Mouse (Mus musculus): ENCODE data around the gene Gm10037. TPM values are rescaled to one million over a fixed set of nuclear protein-coding genes. Genes with fewer than 3 reads are reported as not detected.
"Not testable (repeated sequence)": the region's sequence is repeated elsewhere in the genome, so short reads cannot be mapped to it uniquely, and the experiment has no call there.

Gm10037 gene
- polyA plus RNA-seq, 1 experiment from 2014 or later: 5.5 TPM

DNA sequence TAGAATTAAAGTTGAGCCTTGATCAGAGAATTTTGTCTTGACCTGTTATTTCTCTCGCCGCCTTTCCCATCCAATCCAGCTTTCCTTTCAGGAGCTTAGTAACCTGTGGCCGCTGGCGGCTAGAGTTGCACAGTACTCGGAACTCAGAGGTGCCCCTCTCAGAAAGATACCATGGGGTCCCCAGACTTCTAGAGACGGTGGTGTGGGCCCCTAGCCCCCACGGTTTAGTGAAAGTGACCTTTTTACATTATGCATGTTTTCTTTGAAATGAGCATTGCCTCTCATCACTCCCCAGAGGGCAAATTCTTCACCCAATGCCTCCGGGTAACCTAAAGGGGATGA is 13.9 kb downstream of the Gm10037 start:
- Histone ChIP-seq H3K27me3 (replicated peaks) (no peaks in the 10 kb centered on the region), H3K9me3 (no peaks in the 10 kb centered on the region), H3K36me3 (replicated peaks) (no peaks in the 10 kb centered on the region), H3K4me2 (peak overlapping the region; percentile 60), H3K27ac (no peak overlapping the region), H3K4me3 (peak overlapping the region; percentile 43), H3K9ac (peak overlapping the region; percentile 52), H3K4me1 (peaks cover 11% of the 10 kb centered on the region)
- peak; percentile 80 for ATAC-seq (replicated peaks)
- WGBS: 15% methylated on average over 8 of the region's 8 CpGs

DNA sequence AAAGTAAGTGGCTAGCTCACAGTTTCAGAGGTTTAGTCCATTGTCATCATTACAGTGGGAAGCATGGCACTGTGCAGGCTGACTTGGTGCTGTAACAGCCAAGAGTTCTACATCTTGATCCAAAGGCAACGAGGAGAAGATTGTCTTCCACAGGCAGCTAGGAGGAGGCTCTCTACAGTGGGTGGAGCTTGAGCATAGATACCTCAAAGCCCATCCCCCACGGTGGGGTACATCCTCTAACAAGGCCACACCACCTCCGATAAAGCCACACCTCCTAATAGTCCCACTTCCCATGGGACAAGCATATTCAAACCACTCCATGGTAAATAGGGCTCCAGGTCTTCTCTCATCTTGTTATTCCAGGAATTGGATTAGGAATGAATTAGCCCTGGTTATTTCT is 19.5 kb downstream of the Gm10037 start:
- no peaks in the 10 kb centered on the region for H3K27me3 ChIP-seq (replicated peaks)
- no peaks in the 10 kb centered on the region for H3K9me3 ChIP-seq
- no peak overlapping the region for H3K4me3 ChIP-seq
- H3K27ac ChIP-seq: no peak overlapping the region
- H3K4me1 ChIP-seq: no peaks in the 10 kb centered on the region
- no peak for ATAC-seq (replicated peaks)
- no peak overlapping the region for H3K9ac ChIP-seq
- no peak overlapping the region for H3K4me2 ChIP-seq
- 84% methylated on average over 3 of the region's 3 CpGs for WGBS
- H3K36me3 ChIP-seq (replicated peaks): no peaks in the 10 kb centered on the region

DNA sequence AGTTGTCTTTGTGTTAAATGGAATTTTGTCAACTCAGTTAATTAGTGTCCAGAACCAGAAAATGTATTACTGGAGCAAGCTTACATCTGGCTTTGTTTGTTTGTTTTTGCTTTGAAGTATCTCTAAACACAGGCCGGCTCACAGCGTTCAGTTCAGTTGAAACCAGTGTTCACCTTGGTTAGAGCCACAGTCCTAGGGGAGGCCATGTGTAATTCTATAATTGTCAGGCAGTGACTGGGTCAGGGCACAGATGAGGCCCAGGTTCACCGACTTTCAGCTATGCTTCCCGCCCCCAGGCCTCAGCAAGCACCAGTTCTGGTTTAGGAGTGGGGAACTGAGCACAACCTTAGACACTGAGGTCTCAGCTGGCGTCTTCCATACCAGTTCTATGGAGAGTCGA is 22.2 kb downstream of the Gm10037 start:
- H3K4me2 ChIP-seq: no peak overlapping the region
- no peaks in the 10 kb centered on the region for H3K9me3 ChIP-seq
- no peak overlapping the region for H3K9ac ChIP-seq
- no peak overlapping the region for H3K27ac ChIP-seq
- no peak overlapping the region for H3K4me3 ChIP-seq
- H3K27me3 ChIP-seq (replicated peaks): no peaks in the 10 kb centered on the region
- no peaks in the 10 kb centered on the region for H3K4me1 ChIP-seq
- no peaks in the 10 kb centered on the region for H3K36me3 ChIP-seq (replicated peaks)
- ATAC-seq (replicated peaks): no peak
- 83% methylated on average over 6 of the region's 6 CpGs for WGBS

DNA sequence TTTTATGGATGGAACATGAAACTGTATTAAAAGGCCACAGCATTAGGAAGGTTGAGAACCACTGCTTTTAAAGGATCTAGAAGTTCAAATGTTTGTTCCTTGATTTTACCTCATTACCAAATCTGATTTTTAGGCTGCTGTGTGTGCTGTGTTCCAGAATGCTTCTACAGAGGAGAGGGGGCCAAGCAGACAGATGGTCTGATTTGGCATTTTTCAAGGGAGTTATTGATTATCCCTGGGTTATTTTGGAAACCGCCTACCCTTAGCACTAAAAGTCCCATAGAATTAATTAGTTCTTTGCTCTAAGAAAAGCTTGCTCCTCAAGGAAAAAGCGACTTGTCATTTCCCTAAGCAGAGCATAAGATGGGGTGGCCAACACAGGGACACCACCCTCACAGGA is 23.1 kb downstream of the Gm10037 start:
- Histone ChIP-seq H3K36me3 (replicated peaks) (no peaks in the 10 kb centered on the region), H3K4me3 (no peak overlapping the region), H3K27me3 (replicated peaks) (no peaks in the 10 kb centered on the region), H3K4me2 (no peak overlapping the region), H3K27ac (no peak overlapping the region), H3K9ac (no peak overlapping the region), H3K4me1 (no peaks in the 10 kb centered on the region), H3K9me3 (no peaks in the 10 kb centered on the region)
- WGBS: 90% methylated on average over 2 of the region's 2 CpGs
- ATAC-seq (replicated peaks): no peak

DNA sequence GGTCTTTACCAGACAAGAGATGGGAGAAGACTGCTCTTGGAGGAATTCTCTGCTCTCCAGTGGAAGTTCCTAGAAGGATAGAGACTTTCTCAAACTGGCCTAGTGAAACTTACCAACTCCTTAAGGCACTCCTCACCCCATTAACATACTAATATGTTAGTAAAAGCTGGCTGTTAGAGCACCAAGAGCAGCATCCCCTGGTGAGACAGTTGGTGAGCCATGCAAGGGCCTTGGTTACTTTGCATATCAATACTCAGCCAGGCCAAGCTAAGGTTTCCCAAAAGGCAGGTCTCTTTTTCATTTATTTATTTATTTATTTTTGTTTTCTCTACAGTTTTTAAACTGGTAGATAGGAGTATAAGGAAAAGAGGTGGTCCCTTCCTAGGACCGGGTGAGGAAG is 26.4 kb downstream of the Gm10037 start:
- H3K4me3 ChIP-seq: no peak overlapping the region
- H3K9me3 ChIP-seq: no peaks in the 10 kb centered on the region
- no peaks in the 10 kb centered on the region for H3K4me1 ChIP-seq
- no peaks in the 10 kb centered on the region for H3K36me3 ChIP-seq (replicated peaks)
- 29% methylated on average over 1 of the region's 1 CpGs for WGBS
- no peaks in the 10 kb centered on the region for H3K27me3 ChIP-seq (replicated peaks)
- no peak overlapping the region for H3K4me2 ChIP-seq
- no peak for ATAC-seq (replicated peaks)
- no peak overlapping the region for H3K9ac ChIP-seq
- H3K27ac ChIP-seq: no peak overlapping the region

DNA sequence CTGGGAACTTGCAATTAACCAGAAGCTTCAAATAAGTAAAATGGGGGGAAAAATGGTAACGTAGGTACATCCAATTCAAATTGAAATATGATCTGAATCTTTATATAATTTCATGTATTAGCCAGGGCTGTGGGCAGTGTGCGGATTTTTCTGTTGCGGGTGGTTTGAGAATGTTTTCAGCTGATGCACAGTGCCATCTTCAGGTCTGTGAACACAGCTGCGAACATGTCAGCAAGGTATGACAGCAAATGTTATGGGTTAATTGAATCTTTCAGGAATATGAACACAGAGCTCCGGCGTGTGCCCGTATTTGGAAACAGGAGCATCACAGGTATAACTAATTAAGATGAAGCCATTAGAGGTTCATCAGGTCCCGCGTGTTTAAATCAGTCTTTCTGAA is 31.6 kb downstream of the Gm10037 start:
- Histone ChIP-seq H3K9me3 (no peaks in the 10 kb centered on the region), H3K4me3 (no peak overlapping the region), H3K9ac (no peak overlapping the region), H3K4me2 (no peak overlapping the region), H3K27me3 (replicated peaks) (no peaks in the 10 kb centered on the region), H3K36me3 (replicated peaks) (no peaks in the 10 kb centered on the region), H3K27ac (no peak overlapping the region), H3K4me1 (no peaks in the 10 kb centered on the region)
- ATAC-seq (replicated peaks): no peak
- 85% methylated on average over 9 of the region's 9 CpGs for WGBS

DNA sequence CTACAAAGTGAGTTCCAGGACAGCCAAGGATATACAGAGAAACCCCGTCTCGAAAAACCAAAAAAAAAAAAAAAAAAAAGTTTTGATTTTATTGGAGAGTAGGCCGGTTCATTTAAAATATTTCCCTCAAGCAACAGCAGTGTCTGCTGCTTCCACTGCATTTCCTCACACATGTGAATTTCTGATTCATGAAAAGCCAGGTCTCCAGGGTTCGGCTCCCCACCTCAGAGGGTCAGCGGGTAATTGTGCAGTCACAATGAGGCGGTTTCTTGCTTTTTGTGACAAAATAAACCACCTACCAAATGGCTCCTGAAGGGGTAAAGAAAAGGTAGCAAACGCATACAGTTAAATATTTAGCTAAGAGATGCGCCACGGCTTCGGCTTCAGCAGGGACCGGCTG is 32.1 kb downstream of the Gm10037 start, which contains the start of gene BC048507:
Gene BC048507, plus strand, starts transcription at position 301 of the 400 bp plus-strand sequence.
- Histone ChIP-seq H3K9me3 (no peaks in the 10 kb centered on the region), H3K36me3 (replicated peaks) (no peaks in the 10 kb centered on the region), H3K4me2 (no peak within 1 kb of the TSS), H3K27ac (no peak within 1 kb of the TSS), H3K4me3 (no peak within 1 kb of the TSS), H3K9ac (no peak within 1 kb of the TSS), H3K27me3 (replicated peaks) (no peaks in the 10 kb centered on the region), H3K4me1 (no peaks in the 10 kb centered on the region)
- whole genome bisulfite sequencing: 87% methylated on average over 11 of the region's 11 CpGs
- ATAC-seq (replicated peaks): no peak

DNA sequence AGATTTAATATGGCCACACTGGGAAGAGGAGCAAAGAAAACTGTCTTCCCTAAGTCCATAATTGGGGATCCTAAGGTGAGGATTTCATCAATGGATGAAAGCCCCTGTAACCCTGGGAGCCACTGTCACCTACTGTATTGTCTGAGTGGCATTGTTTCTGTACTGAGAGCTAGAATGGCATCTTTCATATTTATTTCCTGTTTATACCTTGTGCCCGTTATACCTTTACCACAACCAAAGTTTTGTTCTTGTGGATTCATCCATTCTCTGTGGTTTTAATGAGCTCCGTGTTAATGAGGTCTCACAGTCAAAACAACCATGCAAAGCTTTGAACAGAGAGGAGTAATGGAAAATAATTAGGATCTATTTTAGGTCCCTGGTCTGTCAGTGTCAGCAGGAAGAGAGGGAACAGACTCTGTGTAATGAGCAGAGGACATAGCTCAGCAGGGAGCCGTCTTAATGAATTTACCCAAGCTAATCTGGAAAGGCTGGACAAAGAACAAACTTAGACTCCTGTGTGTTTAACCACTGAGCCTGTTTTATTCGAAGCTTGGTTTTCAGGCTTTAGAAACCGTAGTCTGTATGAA is 34.0 kb downstream of the Gm10037 start:
- Histone ChIP-seq H3K9me3 (no peaks in the 10 kb centered on the region), H3K36me3 (replicated peaks) (no peaks in the 10 kb centered on the region), H3K4me3 (no peak overlapping the region), H3K4me1 (no peaks in the 10 kb centered on the region), H3K4me2 (no peak overlapping the region), H3K9ac (no peak overlapping the region), H3K27ac (no peak overlapping the region), H3K27me3 (replicated peaks) (no peaks in the 10 kb centered on the region)
- no peak for ATAC-seq (replicated peaks)
- 36% methylated on average over 5 of the region's 5 CpGs for WGBS

DNA sequence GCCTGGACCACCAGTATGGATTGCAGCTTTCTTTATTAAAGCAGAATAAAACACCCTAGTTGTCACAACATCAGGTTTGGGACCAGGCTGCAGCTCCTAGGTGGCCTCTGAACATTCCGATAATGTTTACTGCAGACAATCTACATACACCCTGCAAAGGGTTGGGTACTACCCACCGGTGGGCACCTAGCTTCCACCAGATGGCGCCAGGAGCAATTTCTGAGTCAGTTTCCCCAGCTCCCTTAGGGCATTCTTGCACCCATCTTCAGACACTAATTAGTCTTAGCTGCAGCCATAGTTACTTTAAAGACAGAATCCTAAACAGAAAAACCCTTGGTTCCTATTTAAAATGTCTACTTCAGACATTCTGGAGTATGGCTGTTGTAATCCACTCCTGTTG is 37.0 kb downstream of the Gm10037 start:
- H3K4me2 ChIP-seq: no peak overlapping the region
- 28% methylated on average over 3 of the region's 3 CpGs for WGBS
- H3K36me3 ChIP-seq (replicated peaks): no peaks in the 10 kb centered on the region
- ATAC-seq (replicated peaks): no peak
- H3K27ac ChIP-seq: no peak overlapping the region
- no peak overlapping the region for H3K9ac ChIP-seq
- no peaks in the 10 kb centered on the region for H3K4me1 ChIP-seq
- H3K9me3 ChIP-seq: no peaks in the 10 kb centered on the region
- no peak overlapping the region for H3K4me3 ChIP-seq
- H3K27me3 ChIP-seq (replicated peaks): no peaks in the 10 kb centered on the region

DNA sequence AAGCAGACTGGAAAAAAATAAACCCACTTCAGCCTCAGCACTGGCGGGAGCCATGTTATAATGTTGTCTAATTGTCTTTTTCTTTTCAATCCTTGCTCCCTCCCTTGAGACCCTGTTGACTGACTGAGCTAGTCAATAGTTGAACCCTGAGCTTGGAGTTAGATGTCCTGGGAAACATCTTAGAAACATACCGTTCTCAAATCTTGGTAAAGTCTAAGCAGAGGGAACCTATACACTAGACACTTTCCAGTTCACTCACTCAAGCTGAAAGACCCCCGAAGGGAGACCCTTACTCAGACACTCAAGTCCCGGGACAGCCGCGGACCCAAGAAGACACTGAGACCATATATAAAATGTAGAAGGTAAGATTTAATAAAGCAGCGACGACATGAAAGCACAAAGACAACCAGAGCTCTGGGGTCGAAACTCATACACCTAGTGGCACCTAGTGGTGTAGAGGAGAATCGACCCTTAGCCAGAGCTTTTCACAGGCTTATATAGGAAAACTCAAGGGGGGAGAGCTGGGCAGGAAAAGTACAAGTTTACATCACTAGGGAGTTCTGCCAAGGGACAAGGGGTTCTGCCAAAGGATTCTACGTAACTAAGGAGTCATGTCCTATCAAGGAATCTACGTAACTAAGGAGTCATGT is 45.3 kb downstream of the Gm10037 start:
- ATAC-seq (replicated peaks); H3K27ac ChIP-seq; H3K36me3 ChIP-seq (replicated peaks); H3K4me3 ChIP-seq; H3K27me3 ChIP-seq (replicated peaks); H3K9me3 ChIP-seq; H3K9ac ChIP-seq; H3K4me1 ChIP-seq: not testable (repeated sequence)
- 51% methylated on average over 7 of the region's 12 CpGs for WGBS
- H3K4me2 ChIP-seq: 0 out of 2 replicates have a peak overlapping the region, but pooled peaks have one; percentile 3

DNA sequence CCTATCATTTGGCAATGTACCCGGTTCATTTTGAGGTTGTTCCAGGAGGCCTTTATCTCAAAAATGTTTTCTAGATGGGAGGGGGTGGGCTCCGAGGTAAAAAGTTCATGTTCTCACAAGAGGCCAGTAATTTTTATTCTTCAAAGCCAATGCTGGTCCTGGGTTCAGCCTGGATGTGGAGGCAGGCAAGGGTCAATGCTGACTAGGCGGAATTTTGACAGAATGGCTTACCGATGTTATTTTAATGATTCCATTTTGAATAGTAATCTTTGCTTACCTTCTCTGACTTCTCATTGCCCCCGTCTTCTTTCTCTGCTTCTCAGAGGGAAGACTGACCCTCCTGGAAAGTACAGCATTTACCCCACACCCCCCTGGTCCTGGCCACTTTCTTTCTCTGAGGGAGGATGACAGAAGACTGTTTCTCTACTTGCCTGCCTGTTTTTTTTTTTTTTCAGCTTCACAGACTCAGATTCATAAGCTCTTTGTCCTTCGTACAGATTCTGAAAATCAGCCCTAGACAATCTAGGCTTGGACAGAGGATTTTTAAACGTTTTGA is 45.9 kb downstream of the Gm10037 start:
- Histone ChIP-seq H3K9ac (no peak overlapping the region), H3K27me3 (replicated peaks) (no peaks in the 10 kb centered on the region), H3K4me3 (no peak overlapping the region), H3K36me3 (replicated peaks) (no peaks in the 10 kb centered on the region), H3K9me3 (no peaks in the 10 kb centered on the region), H3K4me2 (no peak overlapping the region), H3K27ac (no peak overlapping the region), H3K4me1 (no peaks in the 10 kb centered on the region)
- no peak for ATAC-seq (replicated peaks)
- WGBS: 73% methylated on average over 6 of the region's 7 CpGs

DNA sequence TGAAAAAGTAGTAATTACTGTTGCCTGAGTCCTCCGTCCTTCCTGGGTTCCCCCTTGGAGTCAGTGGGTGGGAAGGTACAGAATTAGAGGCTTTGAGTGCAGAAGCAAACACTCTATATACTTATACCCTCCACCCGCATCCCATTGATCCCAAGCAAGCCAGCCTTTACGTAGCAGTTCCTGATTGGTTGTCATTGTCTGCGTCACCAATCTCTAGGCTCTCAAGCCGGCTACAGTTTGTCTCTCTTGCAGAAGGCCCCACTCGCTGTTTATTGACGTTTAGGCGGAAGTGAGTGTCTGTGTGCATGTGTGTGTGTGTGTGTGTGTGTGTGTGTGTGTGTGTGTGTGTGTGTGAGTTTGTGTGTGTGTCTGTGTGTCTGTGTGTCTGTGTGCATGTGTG is 53.1 kb downstream of the Gm10037 start:
- no peak for ATAC-seq (replicated peaks)
- Histone ChIP-seq H3K4me1 (no peaks in the 10 kb centered on the region), H3K27ac (no peak overlapping the region), H3K4me3 (no peak overlapping the region), H3K9me3 (0 out of 2 replicates have a peak, but pooled peaks cover 5% of the 10 kb centered on the region), H3K36me3 (replicated peaks) (no peaks in the 10 kb centered on the region), H3K27me3 (replicated peaks) (no peaks in the 10 kb centered on the region), H3K4me2 (no peak overlapping the region), H3K9ac (no peak overlapping the region)
- 91% methylated on average over 8 of the region's 8 CpGs for WGBS

Data from midbrain, embryonic 15.5 days (tissue).